Mouse (Mus musculus): Measurements from ENCODE around the gene Ugt2b5. TPM values are rescaled to one million over a fixed set of nuclear protein-coding genes. Genes with fewer than 3 reads are reported as not detected.
"Not testable (repeated sequence)": the region's sequence is repeated elsewhere in the genome, so short reads cannot be mapped to it uniquely, and the experiment has no call there.

Ugt2b5 gene
- not detected in 2 replicates for polyA plus RNA-seq (2014; fragmentation: Nextera tagmentation; extraction: Ambion mirVana)

DNA sequence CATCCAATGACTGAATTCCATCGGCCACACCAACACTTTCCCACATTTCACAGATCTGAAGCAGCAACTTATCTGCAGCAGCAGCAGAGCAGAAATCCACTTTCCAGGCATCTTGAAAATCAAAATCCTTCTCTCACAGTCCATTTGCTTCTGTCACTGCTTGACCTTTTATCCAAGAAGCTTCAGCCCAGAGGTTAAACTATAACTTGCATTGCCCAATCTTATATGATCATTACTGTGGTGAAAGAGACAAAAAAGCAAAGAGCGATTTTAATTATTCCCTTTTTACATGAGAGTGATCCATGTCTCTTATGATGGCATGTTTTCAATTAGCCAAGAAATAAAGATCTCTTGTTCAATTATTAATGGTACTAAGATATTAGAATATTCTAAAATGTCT, at the start of gene Ugt2b5:
Ugt2b5 (minus strand) TSS at position 123 of the 400 bp plus-strand sequence.
- not testable (repeated sequence) for H3K36me3 ChIP-seq (ENCODE audit: control insufficient read depth, insufficient read depth, low read length); H3K27me3 ChIP-seq (replicated peaks; ENCODE audit: control insufficient read depth, insufficient read depth, low read length); DNase-seq (ENCODE audit: low spot score); H3K4me1 ChIP-seq (ENCODE audit: control insufficient read depth, insufficient read depth, low read length); H3K9me3 ChIP-seq (ENCODE audit: control insufficient read depth, low read length); H3K9ac ChIP-seq (ENCODE audit: low read depth, low read length); H3K4me2 ChIP-seq (ENCODE audit: low read depth, low read length); H3K27ac ChIP-seq (replicated peaks; ENCODE audit: low read depth, low read length); H3K4me3 ChIP-seq (ENCODE audit: low read depth, low read length); ATAC-seq (ENCODE audit: low read depth)
- WGBS, result 95% methylated on average over 1 of the region's 2 CpGs

DNA sequence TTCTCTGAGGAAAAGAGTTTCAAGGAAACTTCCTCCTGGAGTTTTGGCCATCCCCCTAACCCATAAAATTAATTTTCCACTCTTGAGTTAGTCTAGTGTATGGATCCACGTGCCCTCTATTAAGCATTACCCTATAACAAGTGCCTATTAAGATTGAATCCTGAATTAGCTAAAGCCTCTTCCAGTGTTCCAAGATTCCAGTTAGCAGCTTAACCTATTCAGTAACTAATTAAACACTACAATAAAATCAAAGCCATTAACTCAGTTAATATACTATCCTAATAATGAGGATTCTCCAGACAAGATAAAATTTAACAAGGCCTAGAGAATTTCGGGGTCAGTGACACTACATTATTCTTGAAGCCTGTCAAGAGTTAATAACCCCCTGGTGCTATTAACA, 35.7 kb upstream of the Ugt2b5 start:
- not testable (repeated sequence) for H3K36me3 ChIP-seq (ENCODE audit: control insufficient read depth, insufficient read depth, low read length); H3K9ac ChIP-seq (ENCODE audit: low read depth, low read length); ATAC-seq (ENCODE audit: low read depth); H3K9me3 ChIP-seq (ENCODE audit: control insufficient read depth, low read length); H3K4me1 ChIP-seq (ENCODE audit: control insufficient read depth, insufficient read depth, low read length); H3K4me3 ChIP-seq (ENCODE audit: low read depth, low read length); H3K4me2 ChIP-seq (ENCODE audit: low read depth, low read length); DNase-seq (ENCODE audit: low spot score); H3K27me3 ChIP-seq (replicated peaks; ENCODE audit: control insufficient read depth, insufficient read depth, low read length); H3K27ac ChIP-seq (replicated peaks; ENCODE audit: low read depth, low read length)
- WGBS, result 63% methylated on average over 2 of the region's 2 CpGs

DNA sequence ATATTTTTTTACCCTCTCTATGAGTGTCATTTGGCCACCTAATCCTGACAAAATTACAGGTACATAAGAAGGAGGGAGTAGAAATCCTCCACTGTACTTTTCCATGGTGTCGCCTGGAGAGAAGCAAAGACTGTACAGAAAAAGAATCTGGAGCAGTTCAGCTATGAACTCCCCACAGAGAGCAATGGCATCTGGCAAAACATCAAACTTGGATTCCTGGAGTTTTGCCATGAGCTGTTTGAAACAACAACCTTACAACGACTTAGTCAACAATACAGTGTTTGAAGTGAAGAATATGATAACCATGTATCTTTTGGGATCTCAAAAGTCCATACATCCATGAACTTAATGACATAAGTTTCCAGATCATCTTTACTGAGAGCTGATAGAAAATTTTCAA, 34.6 kb upstream of the Ugt2b5 start:
- WGBS, result 64% methylated on average over 2 of the region's 2 CpGs
- DNase-seq (ENCODE audit: low spot score) (no peak), ATAC-seq (ENCODE audit: low read depth) (no peak)
- no peaks in the 10 kb centered on the region for H3K36me3 ChIP-seq (ENCODE audit: control insufficient read depth, insufficient read depth, low read length)
- no peaks in the 10 kb centered on the region for H3K27me3 ChIP-seq (replicated peaks; ENCODE audit: control insufficient read depth, insufficient read depth, low read length)
- no peaks in the 10 kb centered on the region for H3K4me1 ChIP-seq (ENCODE audit: control insufficient read depth, insufficient read depth, low read length)
- no peak overlapping the region for H3K4me2 ChIP-seq (ENCODE audit: low read depth, low read length)
- no peak overlapping the region for H3K4me3 ChIP-seq (ENCODE audit: low read depth, low read length)
- H3K27ac ChIP-seq (replicated peaks; ENCODE audit: low read depth, low read length), result no peak overlapping the region
- no peak overlapping the region for H3K9ac ChIP-seq (ENCODE audit: low read depth, low read length)
- no peaks in the 10 kb centered on the region for H3K9me3 ChIP-seq (ENCODE audit: control insufficient read depth, low read length)

DNA sequence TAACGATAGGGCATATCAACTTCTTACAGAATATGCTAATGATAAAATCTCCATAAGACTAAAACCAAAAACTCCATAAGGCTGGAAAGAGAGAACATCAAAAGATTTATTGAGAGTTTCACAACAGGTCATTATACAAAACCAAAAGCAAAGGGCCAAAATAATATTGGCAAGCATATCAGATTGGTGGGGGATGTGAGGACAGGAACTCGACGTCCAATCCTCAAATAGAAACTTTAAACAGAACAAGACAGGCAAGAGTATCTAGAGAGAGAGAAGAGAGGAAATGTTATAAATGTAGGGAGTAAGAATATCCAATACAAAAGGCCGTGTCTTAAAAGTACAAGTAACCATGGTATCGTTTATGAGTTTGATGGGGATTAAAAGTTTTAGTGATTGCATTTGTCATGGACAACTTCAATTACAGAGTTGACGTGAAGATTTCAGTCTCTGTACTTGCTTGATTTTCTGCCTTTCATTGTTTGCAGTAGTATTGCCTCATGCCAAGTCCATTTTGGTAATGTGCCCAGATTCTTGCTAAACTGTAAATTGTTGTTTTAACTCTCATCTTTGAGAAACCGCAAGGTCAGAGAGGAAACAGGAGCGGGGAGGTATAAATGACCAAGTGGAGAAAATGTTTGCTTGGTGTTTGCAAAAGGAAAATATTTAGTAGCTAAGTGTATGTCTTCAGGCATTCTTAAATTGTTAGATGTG, 7.8 kb upstream of the Ugt2b5 start:
- Histone ChIP-seq H3K4me1 (ENCODE audit: control insufficient read depth, insufficient read depth, low read length) (no peaks in the 10 kb centered on the region), H3K9ac (ENCODE audit: low read depth, low read length) (no peak overlapping the region), H3K4me3 (ENCODE audit: low read depth, low read length) (no peak overlapping the region), H3K36me3 (ENCODE audit: control insufficient read depth, insufficient read depth, low read length) (no peaks in the 10 kb centered on the region), H3K4me2 (ENCODE audit: low read depth, low read length) (no peak overlapping the region), H3K27ac (replicated peaks; ENCODE audit: low read depth, low read length) (no peak overlapping the region), H3K9me3 (ENCODE audit: control insufficient read depth, low read length) (no peaks in the 10 kb centered on the region), H3K27me3 (replicated peaks; ENCODE audit: control insufficient read depth, insufficient read depth, low read length) (no peaks in the 10 kb centered on the region)
- ATAC-seq (ENCODE audit: low read depth) (no peak), DNase-seq (ENCODE audit: low spot score) (peak; percentile 70)
- WGBS, result 70% methylated on average over 8 of the region's 8 CpGs

GRCm38 (mm10) chr5:87142865-87143456, 2.8 kb upstream of the Ugt2b5 start:
- H3K36me3 ChIP-seq (ENCODE audit: control insufficient read depth, insufficient read depth, low read length), result no peaks in the 10 kb centered on the region

DNA sequence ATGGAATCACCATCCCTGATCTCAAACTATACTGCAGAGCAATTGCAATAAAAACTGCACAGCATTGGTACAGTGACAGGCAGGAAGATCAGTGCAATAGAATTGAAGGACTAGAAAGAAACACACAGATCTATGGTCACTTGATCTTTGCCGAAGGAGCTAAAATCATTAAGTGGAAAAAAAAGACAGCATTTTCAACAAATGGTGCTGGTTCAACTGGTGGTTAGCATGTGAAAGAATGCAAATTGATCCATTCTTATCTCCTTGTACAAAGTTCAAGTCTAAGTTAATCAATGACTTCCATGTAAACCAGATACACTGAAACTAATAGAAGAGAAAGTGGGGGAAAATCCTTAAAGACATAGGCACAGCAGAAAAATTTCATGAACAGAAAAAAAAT, 36.4 kb downstream of the Ugt2b5 start:
- H3K27me3 ChIP-seq (replicated peaks; ENCODE audit: control insufficient read depth, insufficient read depth, low read length); H3K9me3 ChIP-seq (ENCODE audit: control insufficient read depth, low read length); DNase-seq (ENCODE audit: low spot score); H3K4me1 ChIP-seq (ENCODE audit: control insufficient read depth, insufficient read depth, low read length); H3K27ac ChIP-seq (replicated peaks; ENCODE audit: low read depth, low read length); H3K9ac ChIP-seq (ENCODE audit: low read depth, low read length); H3K4me3 ChIP-seq (ENCODE audit: low read depth, low read length); H3K4me2 ChIP-seq (ENCODE audit: low read depth, low read length); H3K36me3 ChIP-seq (ENCODE audit: control insufficient read depth, insufficient read depth, low read length); ATAC-seq (ENCODE audit: low read depth): not testable (repeated sequence)
- WGBS, result 84% methylated on average over 1 of the region's 1 CpGs

More at GRCm38 (mm10) chr5:87142865-87143456, 2.8 kb upstream of the Ugt2b5 start:
- Histone ChIP-seq H3K9me3 (ENCODE audit: control insufficient read depth, low read length) (no peaks in the 10 kb centered on the region), H3K27me3 (replicated peaks; ENCODE audit: control insufficient read depth, insufficient read depth, low read length) (no peaks in the 10 kb centered on the region), H3K4me1 (ENCODE audit: control insufficient read depth, insufficient read depth, low read length) (no peaks in the 10 kb centered on the region), H3K27ac (replicated peaks; ENCODE audit: low read depth, low read length) (no peak overlapping the region), H3K4me3 (ENCODE audit: low read depth, low read length) (no peak overlapping the region), H3K9ac (ENCODE audit: low read depth, low read length) (no peak overlapping the region), H3K4me2 (ENCODE audit: low read depth, low read length) (no peak overlapping the region)
- 43% methylated on average over 3 of the region's 3 CpGs for WGBS
- peak; percentile 78 for ATAC-seq (ENCODE audit: low read depth)
- peak; percentile 54 for DNase-seq (ENCODE audit: low spot score)

GRCm38 (mm10) chr5:87092346-87093027, 47.6 kb downstream of the Ugt2b5 start, which contains the start of gene Ugt2b36:
Gene Ugt2b36, minus strand, starts transcription at chr5:87092555.
- DNase-seq (ENCODE audit: low spot score), result peak; percentile 1
- Histone ChIP-seq H3K9ac (ENCODE audit: low read depth, low read length) (no peak within 1 kb of the TSS), H3K27ac (replicated peaks; ENCODE audit: low read depth, low read length) (no peak within 1 kb of the TSS), H3K9me3 (ENCODE audit: control insufficient read depth, low read length) (no peaks in the 10 kb centered on the region), H3K27me3 (replicated peaks; ENCODE audit: control insufficient read depth, insufficient read depth, low read length) (no peaks in the 10 kb centered on the region), H3K4me3 (ENCODE audit: low read depth, low read length) (no peak within 1 kb of the TSS), H3K4me2 (ENCODE audit: low read depth, low read length) (no peak within 1 kb of the TSS), H3K36me3 (ENCODE audit: control insufficient read depth, insufficient read depth, low read length) (no peaks in the 10 kb centered on the region), H3K4me1 (ENCODE audit: control insufficient read depth, insufficient read depth, low read length) (no peaks in the 10 kb centered on the region)
- ATAC-seq (ENCODE audit: low read depth), result peak; percentile 44; the same call in 1 of the 2 replicates
- 86% methylated on average over 1 of the region's 1 CpGs for WGBS

- H3K9me3 ChIP-seq (ENCODE audit: control insufficient read depth, low read length), result no peaks in the 10 kb centered on the region
Measured at GRCm38 (mm10) chr5:87091111-87091510, 49.0 kb downstream of the Ugt2b5 start.

More at GRCm38 (mm10) chr5:87091111-87091510, 49.0 kb downstream of the Ugt2b5 start:
- H3K27me3 ChIP-seq (replicated peaks; ENCODE audit: control insufficient read depth, insufficient read depth, low read length), result no peaks in the 10 kb centered on the region
- no peaks in the 10 kb centered on the region for H3K36me3 ChIP-seq (ENCODE audit: control insufficient read depth, insufficient read depth, low read length)
- H3K4me1 ChIP-seq (ENCODE audit: control insufficient read depth, insufficient read depth, low read length), result no peaks in the 10 kb centered on the region
- DNase-seq (ENCODE audit: low spot score) (no peak), ATAC-seq (ENCODE audit: low read depth) (no peak)
- H3K4me3 ChIP-seq (ENCODE audit: low read depth, low read length), result no peak overlapping the region
- H3K27ac ChIP-seq (replicated peaks; ENCODE audit: low read depth, low read length), result no peak overlapping the region
- H3K9ac ChIP-seq (ENCODE audit: low read depth, low read length), result no peak overlapping the region
- H3K4me2 ChIP-seq (ENCODE audit: low read depth, low read length), result no peak overlapping the region

All from embryonic facial prominence, embryonic 14.5 days (tissue).